Mouse (Mus musculus) liver, adult 2 months (tissue): Measurements from ENCODE around the gene Dhrs3.

ENCODE experiments used
- CTCF ChIP-seq: fragments of 200-500 bp; IDR thresholded peaks from 2 replicates; pipeline ENCODE4 v1.5.1; 2011; ENCODE audit warnings: low read depth, low read length, control low read depth
- POLR2A ChIP-seq: fragments of 200-500 bp; IDR thresholded peaks from 2 replicates; pipeline ENCODE4 v1.6.1; 2011; ENCODE audit warnings: low read length, control low read depth; ENCODE audit not compliant: insufficient read depth; ENCODE audit errors: extremely low read depth

GRCm38 (mm10) chr4:144895211-144895590, 2.6 kb downstream of the Dhrs3 start:
- TF ChIP-seq CTCF (no peak), POLR2A (no peak)
